Mouse (Mus musculus) effector memory CD4-positive, alpha-beta T cell, adult 5 months (primary cell): ENCODE results near the gene Olfr1131. TPM values are rescaled to one million over a fixed set of nuclear protein-coding genes. Genes with fewer than 3 reads are reported as not detected.

Experiments
- polyA plus RNA-seq: library from polyadenylated mRNA; unstranded; fragments of 100-300 nt; shearing (Covaris generic); gene quantifications from one replicate; pipeline ENCODE4 v1.2.1, GENCODE M21; 2017

The Olfr1131 gene
- polyA plus RNA-seq = not detected

GRCm38 (mm10) chr2:87626804-87627203 lies at the start of gene Olfr1131:
TSS of gene Olfr1131 (plus strand) at chr2:87627104.

GRCm38 (mm10) chr2:87605912-87606311 lies 21.0 kb upstream of the Olfr1131 start, which contains the start of gene Olfr1130:
TSS of gene Olfr1130 (plus strand) at chr2:87606212.

GRCm38 (mm10) chr2:87637435-87637834 lies 10.5 kb downstream of the Olfr1131 start, which contains the start of gene Olfr1132:
TSS of gene Olfr1132 (minus strand) at chr2:87637535.

DNA sequence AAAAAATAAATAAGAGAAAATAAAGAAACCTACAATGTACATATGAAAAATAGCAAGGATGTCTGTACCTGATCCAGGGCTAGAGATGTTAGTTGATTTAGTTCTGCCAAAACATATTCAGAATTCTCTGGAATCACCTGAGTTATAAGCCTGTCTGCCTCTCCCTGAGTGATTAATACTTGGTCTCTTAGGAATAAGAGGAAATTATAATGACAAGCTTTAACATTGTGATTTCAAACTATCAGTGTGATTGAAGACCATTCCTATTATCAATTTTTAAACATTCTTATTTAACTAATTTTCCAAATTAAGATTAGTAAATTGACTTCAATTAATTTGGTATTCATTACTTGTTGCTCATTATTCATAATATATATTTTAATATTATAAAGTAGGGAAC lies 20.4 kb downstream of the Olfr1131 start, which contains the start of gene Olfr1133:
Olfr1133 (minus strand) TSS at position 101 of the 400 bp plus-strand sequence.

DNA sequence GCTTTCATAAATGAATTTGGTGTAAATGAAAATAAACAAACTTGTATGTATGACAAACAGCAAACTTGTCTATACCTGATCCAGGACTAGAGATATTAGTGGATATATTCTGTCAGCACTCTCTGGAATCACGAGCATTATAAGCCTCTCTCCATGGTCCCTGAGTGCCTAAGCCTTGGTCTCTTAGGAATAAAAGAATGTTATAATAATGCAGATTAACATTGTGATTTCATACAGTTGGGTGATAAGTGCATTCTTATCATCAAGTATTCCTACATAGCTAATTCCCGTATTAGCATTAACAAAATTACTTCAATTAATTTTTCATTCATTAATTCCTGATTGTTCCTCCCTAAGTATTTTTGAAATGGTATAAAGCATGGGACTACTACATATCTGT lies 31.5 kb downstream of the Olfr1131 start, which contains the start of gene Olfr1134:
Olfr1134 (minus strand) TSS at position 101 of the 400 bp plus-strand sequence.

DNA sequence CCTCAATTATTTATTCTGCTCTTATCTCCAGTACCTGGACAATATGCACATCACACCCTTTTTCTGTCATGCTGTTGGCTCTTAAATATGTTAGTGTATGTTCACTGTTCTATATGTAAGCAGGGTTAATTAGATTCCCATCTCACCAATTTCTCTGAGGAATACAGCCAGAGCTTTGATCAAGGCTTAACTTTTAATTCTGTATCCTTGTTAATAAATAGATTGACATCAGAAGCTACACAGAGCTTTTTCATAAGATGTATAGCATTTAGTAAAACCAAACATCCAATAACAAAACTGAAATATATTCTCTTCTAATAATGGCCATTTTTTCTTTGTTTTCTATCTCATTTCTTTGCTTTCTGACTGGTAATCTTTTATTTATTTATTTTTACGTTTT lies 46.7 kb downstream of the Olfr1131 start, which contains the start of gene Olfr1135:
Olfr1135 (minus strand) TSS at position 101 of the 400 bp plus-strand sequence.

Other genes with a start within 250 kb of the Olfr1131 start
- gene Olfr1122, start 241.3 kb upstream of the Olfr1131 start, polyA plus RNA-seq = 0.35 TPM
- gene Olfr1123, start 210.5 kb upstream of the Olfr1131 start, polyA plus RNA-seq = not detected
- 0.35 TPM for gene Olfr1124, start 196.8 kb upstream of the Olfr1131 start, polyA plus RNA-seq
- gene Olfr1126, start 173.1 kb upstream of the Olfr1131 start, polyA plus RNA-seq = not detected
- not detected for gene Pramel7, start 130.0 kb upstream of the Olfr1131 start, polyA plus RNA-seq
- gene Pramel6, start 120.5 kb upstream of the Olfr1131 start, polyA plus RNA-seq = not detected
- gene Olfr153, start 95.3 kb upstream of the Olfr1131 start, polyA plus RNA-seq = not detected
- not detected for gene Olfr1128, start 81.6 kb upstream of the Olfr1131 start, polyA plus RNA-seq
- not detected for gene Olfr1129, start 53.2 kb upstream of the Olfr1131 start, polyA plus RNA-seq
- gene Olfr1130, start 20.9 kb upstream of the Olfr1131 start, polyA plus RNA-seq = not detected
- not detected for gene Olfr1132, start 10.4 kb downstream of the Olfr1131 start, polyA plus RNA-seq
- not detected for gene Olfr1133, start 20.3 kb downstream of the Olfr1131 start, polyA plus RNA-seq
- gene Olfr1134, start 31.4 kb downstream of the Olfr1131 start, polyA plus RNA-seq = not detected
- not detected for gene Olfr1135, start 46.6 kb downstream of the Olfr1131 start, polyA plus RNA-seq
- gene Olfr1136, start 66.8 kb downstream of the Olfr1131 start, polyA plus RNA-seq = not detected
- gene Olfr1137, start 86.1 kb downstream of the Olfr1131 start, polyA plus RNA-seq = not detected
- gene Olfr1138, start 112.9 kb downstream of the Olfr1131 start, polyA plus RNA-seq = not detected
- gene Olfr1140, start 116.6 kb downstream of the Olfr1131 start, polyA plus RNA-seq = not detected
- not detected for gene Olfr1141, start 126.9 kb downstream of the Olfr1131 start, polyA plus RNA-seq
- not detected for gene Olfr152, start 152.4 kb downstream of the Olfr1131 start, polyA plus RNA-seq
- gene Olfr1143, start 173.5 kb downstream of the Olfr1131 start, polyA plus RNA-seq = not detected
- not detected for gene Olfr1145, start 182.7 kb downstream of the Olfr1131 start, polyA plus RNA-seq
- gene Olfr1148, start 203.4 kb downstream of the Olfr1131 start, polyA plus RNA-seq = not detected
- gene Olfr1150-ps1, start 216.9 kb downstream of the Olfr1131 start, polyA plus RNA-seq = not detected
- not detected for gene Olfr1151, start 228.8 kb downstream of the Olfr1131 start, polyA plus RNA-seq
- gene Olfr1152, start 239.4 kb downstream of the Olfr1131 start, polyA plus RNA-seq = 0.07 TPM